Mouse (Mus musculus) gastrocnemius, adult 2 months (tissue): ENCODE results near the gene Zc3h18. TPM values are rescaled to one million over a fixed set of nuclear protein-coding genes. Genes with fewer than 3 reads are reported as not detected.

Experiments
- DNase-seq: peaks from one replicate; pipeline ENCODE4 v3.0.0; 2022
- H3K27ac ChIP-seq: fragments of 200-600 bp; 2 replicates; pipeline ENCODE4 v1.8.1; 2022; ENCODE audit warnings: mild to moderate bottlenecking
- H3K4me3 ChIP-seq: fragments of 200-600 bp; 2 replicates; pipeline ENCODE4 v1.8.1; 2022; ENCODE audit warnings: mild to moderate bottlenecking, moderate library complexity
- CTCF ChIP-seq: fragments of 200-600 bp; IDR thresholded peaks from 2 replicates; pipeline ENCODE4 v1.8.1; 2022; ENCODE audit warnings: antibody characterized with exemption, mild to moderate bottlenecking, moderate library complexity
- intact Hi-C: fragments of 180-260 bp; cut with DNase I; formaldehyde crosslinking; loops from one replicate; pipeline ENCODE4 v1.15.1; 2025
- total RNA-seq, 2 experiments: library from RNA; stranded (reverse); gene quantifications; 2 replicates each; pipeline ENCODE4 v1.2.3; 2021

Zc3h18 gene
- total RNA-seq, 2 experiments from 2014 or later: 26.7 to 26.8 TPM

- H3K27ac ChIP-seq: peak overlapping the region; percentile 90
Measured at GRCm38 (mm10) chr8:122451161-122451703, 74.8 kb downstream of the Zc3h18 start.

GRCm38 (mm10) chr8:122452154-122452553 is 75.7 kb downstream of the Zc3h18 start:
- Histone ChIP-seq H3K4me3 (no peak overlapping the region), H3K27ac (peak overlapping the region; percentile 90)
- DNase-seq: peak; percentile 76
- intact Hi-C loops: no loop called here
- TF ChIP-seq CTCF: no peak

More at GRCm38 (mm10) chr8:122451161-122451703, 74.8 kb downstream of the Zc3h18 start:
- H3K4me3 ChIP-seq: no peak overlapping the region
- DNase-seq: peak; percentile 83
- intact Hi-C loops: no loop called here
- TF ChIP-seq CTCF: peak; percentile 26; the same call in 1 of the 2 replicates

- DNase-seq: no peak
- intact Hi-C loops: no loop called here
- H3K4me3 ChIP-seq: no peak overlapping the region
- H3K27ac ChIP-seq: no peak overlapping the region
- TF ChIP-seq CTCF: no peak
Measured at GRCm38 (mm10) chr8:122454409-122454808, 78.0 kb downstream of the Zc3h18 start.

- no peak overlapping the region for H3K4me3 ChIP-seq
- intact Hi-C loops: no loop called here
Measured at GRCm38 (mm10) chr8:122457171-122457570, 80.8 kb downstream of the Zc3h18 start.

GRCm38 (mm10) chr8:122459218-122459900 is 83.0 kb downstream of the Zc3h18 start:
- intact Hi-C loops: no loop called here
- peak; percentile 44 for DNase-seq
- TF ChIP-seq CTCF: peak; percentile 51
- Histone ChIP-seq H3K27ac (peak overlapping the region; percentile 89), H3K4me3 (peak overlapping the region; percentile 72)

More at GRCm38 (mm10) chr8:122457171-122457570, 80.8 kb downstream of the Zc3h18 start:
- DNase-seq: no peak
- TF ChIP-seq CTCF: no peak
- H3K27ac ChIP-seq: no peak overlapping the region

GRCm38 (mm10) chr8:122459990-122460389 is 83.6 kb downstream of the Zc3h18 start:
- H3K4me3 ChIP-seq: peak overlapping the region; percentile 72
- intact Hi-C loops: no loop called here
- no peak for TF ChIP-seq CTCF

GRCm38 (mm10) chr8:122460524-122461472 is 84.4 kb downstream of the Zc3h18 start, which contains the start of gene Snai3:
Gene Snai3 (minus strand): TSS chr8:122460733.
- peak; percentile 89 for DNase-seq
- TF ChIP-seq CTCF: no peak
- intact Hi-C loops: no loop called here

More at GRCm38 (mm10) chr8:122459990-122460389, 83.6 kb downstream of the Zc3h18 start:
- DNase-seq: no peak
- peak overlapping the region; percentile 89 for H3K27ac ChIP-seq

GRCm38 (mm10) chr8:122461473-122462148 is 85.2 kb downstream of the Zc3h18 start:
- intact Hi-C loops: no loop called here
- Histone ChIP-seq H3K27ac (peak overlapping the region; percentile 89), H3K4me3 (no peak overlapping the region)
- no peak for DNase-seq
- TF ChIP-seq CTCF: no peak

More at GRCm38 (mm10) chr8:122460524-122461472, 84.4 kb downstream of the Zc3h18 start, which contains the start of gene Snai3:
- peak within 1 kb of the TSS; percentile 89 for H3K27ac ChIP-seq
- H3K4me3 ChIP-seq: peak within 1 kb of the TSS; percentile 72

- no peak for DNase-seq
- TF ChIP-seq CTCF: no peak
- Histone ChIP-seq H3K27ac (no peak overlapping the region), H3K4me3 (no peak overlapping the region)
- intact Hi-C loops: no loop called here
Measured at GRCm38 (mm10) chr8:122462510-122462909, 86.1 kb downstream of the Zc3h18 start.

- intact Hi-C loops: no loop called here
- TF ChIP-seq CTCF: no peak
- DNase-seq: no peak
- no peak overlapping the region for H3K27ac ChIP-seq
- no peak overlapping the region for H3K4me3 ChIP-seq
Measured at GRCm38 (mm10) chr8:122463651-122464640, 87.5 kb downstream of the Zc3h18 start.

GRCm38 (mm10) chr8:122464985-122465384 is 88.6 kb downstream of the Zc3h18 start:
- intact Hi-C loops: no loop called here
- Histone ChIP-seq H3K27ac (no peak overlapping the region), H3K4me3 (no peak overlapping the region)
- TF ChIP-seq CTCF: no peak
- DNase-seq: no peak

Other genes starting within 250 kb of the Zc3h18 start
- gene Zfpm1, start 94.5 kb upstream of the Zc3h18 start, total RNA-seq: 1 to 10 TPM; 6.6 to 8.8 TPM
- not detected for gene Trhr2, start 15.9 kb upstream of the Zc3h18 start, total RNA-seq
- gene Il17c, start 45.4 kb downstream of the Zc3h18 start, total RNA-seq: not detected
- 1 to 10 TPM; 6.7 to 7.7 TPM for gene Cyba, start 56.3 kb downstream of the Zc3h18 start, total RNA-seq
- 1 to 10 TPM; 5.1 to 6.4 TPM for gene Mvd, start 66.8 kb downstream of the Zc3h18 start, total RNA-seq
- 10 to 100 TPM; 11.3 TPM for gene Snai3, start 84.1 kb downstream of the Zc3h18 start, total RNA-seq
- 10 to 100 TPM; 30.4 to 32.6 TPM for gene Rnf166, start 99.5 kb downstream of the Zc3h18 start, total RNA-seq
- gene Ctu2, start 99.5 kb downstream of the Zc3h18 start, total RNA-seq: 1 to 10 TPM; 6.9 to 7.4 TPM
- 10 to 100 TPM; 11.3 to 25.5 TPM for gene Piezo1, start 174.7 kb downstream of the Zc3h18 start, total RNA-seq
- 1 to 10 TPM in 1 of 2 experiments, under 1 TPM in 1; 0.78 to 1.5 TPM for gene Cdt1, start 191.4 kb downstream of the Zc3h18 start, total RNA-seq
- 10 to 100 TPM; 40.5 to 44.8 TPM for gene Aprt, start 200.3 kb downstream of the Zc3h18 start, total RNA-seq
- gene Galns, start 234.9 kb downstream of the Zc3h18 start, total RNA-seq: 1 to 10 TPM; 1.0 to 1.1 TPM
- gene Trappc2l, start 235.0 kb downstream of the Zc3h18 start, total RNA-seq: 10 to 100 TPM; 39.3 to 45.5 TPM
- gene Pabpn1l, start 246.1 kb downstream of the Zc3h18 start, total RNA-seq: not detected